Mouse (Mus musculus) c-Kit-positive CD71-negative TER-119-negative erythroid progenitor cells, embryonic 14.5 days (primary cell): ENCODE results near the gene Bod1.

Experiments
- DNase-seq: peaks from one replicate; pipeline ENCODE4 v3.0.0-alpha.2; 2013; ENCODE audit warnings: low read depth

The Bod1 gene

GRCm38 (mm10) chr11:31669172-31669869 is 2.4 kb downstream of the Bod1 start:
- DNase-seq = no peak

- no peak for DNase-seq
Measured at GRCm38 (mm10) chr11:31664186-31664585, 7.5 kb downstream of the Bod1 start.

GRCm38 (mm10) chr11:31663501-31663900 is 8.2 kb downstream of the Bod1 start:
- DNase-seq = no peak

- DNase-seq = no peak
Measured at GRCm38 (mm10) chr11:31662872-31663446, 8.7 kb downstream of the Bod1 start.

- DNase-seq = no peak
Measured at GRCm38 (mm10) chr11:31662214-31662613, 9.5 kb downstream of the Bod1 start.

GRCm38 (mm10) chr11:31657806-31658175 is 13.9 kb downstream of the Bod1 start:
- DNase-seq = no peak

- no peak for DNase-seq
Measured at GRCm38 (mm10) chr11:31657168-31657805, 14.4 kb downstream of the Bod1 start.

GRCm38 (mm10) chr11:31649507-31649906 is 22.2 kb downstream of the Bod1 start:
- no peak for DNase-seq

- no peak for DNase-seq
Measured at GRCm38 (mm10) chr11:31647268-31647667, 24.4 kb downstream of the Bod1 start.

- no peak for DNase-seq
Measured at GRCm38 (mm10) chr11:31646571-31646970, 25.1 kb downstream of the Bod1 start.

- no peak for DNase-seq
Measured at GRCm38 (mm10) chr11:31643120-31643519, 28.6 kb downstream of the Bod1 start.

- DNase-seq = no peak
Measured at GRCm38 (mm10) chr11:31641066-31641810, 30.4 kb downstream of the Bod1 start.

GRCm38 (mm10) chr11:31640187-31640586 is 31.5 kb downstream of the Bod1 start:
- no peak for DNase-seq

- peak; percentile 48 for DNase-seq
Measured at GRCm38 (mm10) chr11:31637788-31638373, 33.8 kb downstream of the Bod1 start.

- no peak for DNase-seq
Measured at GRCm38 (mm10) chr11:31628700-31629099, 43.0 kb downstream of the Bod1 start.

GRCm38 (mm10) chr11:31620796-31621195 is 50.9 kb downstream of the Bod1 start:
- no peak for DNase-seq

GRCm38 (mm10) chr11:31617797-31618196 is 53.9 kb downstream of the Bod1 start:
- no peak for DNase-seq

- DNase-seq = no peak
Measured at GRCm38 (mm10) chr11:31617236-31617635, 54.4 kb downstream of the Bod1 start.

GRCm38 (mm10) chr11:31616722-31617121 is 55.0 kb downstream of the Bod1 start:
- no peak for DNase-seq
